Mouse (Mus musculus): ENCODE data around the gene Dctpp1.
"Not testable (repeated sequence)": the region's sequence is repeated elsewhere in the genome, so short reads cannot be mapped to it uniquely, and the experiment has no call there.

Gene Dctpp1

GRCm38 (mm10) chr7:127270256-127270655, 9.7 kb upstream of the Dctpp1 start:
- no peak for DNase-seq (ENCODE audit: low spot score)

GRCm38 (mm10) chr7:127263526-127263925, 3.0 kb upstream of the Dctpp1 start:
- no peak for DNase-seq (ENCODE audit: low spot score)

GRCm38 (mm10) chr7:127262218-127262961, 1.9 kb upstream of the Dctpp1 start:
- DNase-seq (ENCODE audit: low spot score) = no peak

DNA sequence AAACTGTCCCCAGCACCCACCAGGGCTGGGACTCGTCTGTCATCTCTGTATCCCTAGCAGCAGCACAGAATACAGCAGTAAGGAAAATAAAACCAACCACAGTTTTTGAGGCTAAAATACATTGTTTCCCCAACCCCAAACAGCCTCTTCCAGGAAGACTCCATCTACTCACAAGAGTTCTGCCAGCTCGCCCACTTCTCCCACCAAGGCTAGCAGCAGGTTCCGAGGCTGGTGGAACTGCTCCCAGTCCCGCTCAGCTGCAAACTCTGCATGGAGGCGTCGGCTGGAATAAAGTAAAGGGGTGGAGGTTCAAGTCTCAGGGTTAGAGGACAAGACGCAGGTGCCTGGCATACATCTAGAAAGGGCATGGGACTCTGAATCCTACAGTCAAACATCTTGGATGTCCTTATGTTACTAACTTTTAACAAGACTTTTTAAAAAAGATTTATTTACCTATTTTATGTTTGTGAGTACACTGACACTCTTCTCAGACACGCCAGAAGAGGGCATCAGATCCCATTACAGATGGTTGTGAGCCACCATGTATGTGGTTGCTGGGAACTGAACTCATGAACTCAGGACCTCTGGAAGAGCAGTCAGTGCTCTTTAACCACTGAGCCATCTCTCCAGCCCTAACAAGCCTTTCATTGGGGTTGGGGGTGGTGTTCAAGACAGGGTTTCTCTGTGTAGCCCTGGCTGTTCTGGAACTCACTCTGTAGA, 1.2 kb downstream of the Dctpp1 start:
- DNase-seq (ENCODE audit: low spot score) = no peak

GRCm38 (mm10) chr7:127256518-127256917, 4.0 kb downstream of the Dctpp1 start:
- DNase-seq (ENCODE audit: low spot score) = no peak

GRCm38 (mm10) chr7:127255965-127256364, 4.5 kb downstream of the Dctpp1 start:
- no peak for DNase-seq (ENCODE audit: low spot score)

DNA sequence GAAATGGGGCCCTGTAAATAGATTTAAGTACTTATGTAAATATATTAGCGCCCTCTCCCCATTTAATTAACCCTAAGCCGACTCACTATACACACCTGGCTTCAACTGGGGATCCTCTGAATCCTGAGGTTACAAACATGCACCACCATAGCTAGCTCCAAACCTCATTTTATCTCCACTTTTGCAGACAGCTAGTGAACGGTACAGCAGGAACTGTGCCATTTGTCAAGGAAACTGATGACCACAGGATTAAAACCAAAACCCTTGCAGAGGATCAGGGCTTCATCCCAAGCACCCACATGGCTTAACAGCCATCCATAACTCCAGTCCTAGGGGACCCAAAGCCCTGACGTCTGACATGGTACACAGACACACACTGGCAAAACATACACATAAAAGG, 5.5 kb downstream of the Dctpp1 start:
- no peak for DNase-seq (ENCODE audit: low spot score)

DNA sequence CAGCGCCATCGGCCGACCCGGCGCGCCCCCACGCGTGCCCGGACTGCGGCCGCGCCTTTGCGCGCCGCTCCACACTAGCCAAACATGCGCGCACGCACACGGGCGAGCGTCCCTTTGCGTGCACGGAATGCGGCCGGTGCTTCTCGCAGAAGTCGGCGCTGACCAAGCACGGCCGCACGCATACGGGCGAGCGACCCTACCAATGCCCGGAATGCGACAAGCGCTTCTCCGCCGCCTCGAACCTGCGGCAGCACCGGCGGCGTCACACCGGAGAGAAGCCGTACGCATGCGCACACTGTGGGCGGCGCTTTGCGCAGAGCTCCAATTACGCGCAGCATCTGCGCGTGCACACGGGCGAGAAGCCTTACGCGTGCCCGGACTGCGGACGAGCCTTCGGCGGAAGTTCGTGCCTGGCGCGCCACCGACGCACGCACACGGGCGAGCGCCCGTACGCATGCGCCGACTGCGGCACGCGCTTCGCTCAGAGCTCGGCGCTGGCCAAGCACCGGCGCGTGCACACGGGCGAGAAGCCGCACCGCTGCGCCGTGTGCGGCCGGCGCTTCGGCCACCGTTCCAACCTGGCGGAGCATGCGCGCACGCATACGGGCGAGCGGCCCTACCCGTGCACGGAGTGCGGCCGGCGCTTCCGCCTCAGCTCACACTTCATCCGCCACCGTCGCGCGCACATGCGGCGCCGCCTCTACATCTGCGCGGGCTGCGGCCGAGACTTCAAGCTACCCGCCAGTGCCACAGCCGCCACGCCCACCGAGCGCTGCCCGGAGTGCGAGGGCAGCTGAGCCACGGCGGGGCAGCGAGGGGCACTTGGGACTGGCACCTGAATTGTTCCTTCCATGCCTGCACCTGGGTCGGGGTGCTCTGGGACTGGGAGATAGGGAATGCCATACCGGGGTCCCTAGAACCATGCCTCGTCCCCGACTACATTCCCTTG, 6.4 kb downstream of the Dctpp1 start:
- peak; percentile 99 for DNase-seq (ENCODE audit: low spot score)

DNA sequence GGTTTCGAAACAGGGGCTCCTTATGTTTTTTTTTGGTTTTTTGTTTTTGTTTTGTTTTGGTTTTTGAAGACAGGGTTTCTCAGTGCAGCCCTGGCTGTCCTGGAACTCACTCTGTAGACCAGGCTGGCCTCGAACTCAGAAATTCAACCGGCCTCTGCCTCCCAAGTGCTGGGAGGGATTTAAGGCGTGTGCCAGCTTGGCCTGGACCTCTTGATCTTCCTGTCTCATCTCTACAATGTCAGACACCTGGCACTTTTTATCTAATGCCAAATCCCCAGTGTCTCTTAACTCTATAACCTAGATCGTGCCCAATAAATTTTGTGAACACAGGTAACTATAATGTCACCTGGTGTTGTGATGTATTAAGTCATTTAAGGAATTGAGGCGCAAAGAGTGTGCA, 7.2 kb downstream of the Dctpp1 start:
- no peak for DNase-seq (ENCODE audit: low spot score)

DNA sequence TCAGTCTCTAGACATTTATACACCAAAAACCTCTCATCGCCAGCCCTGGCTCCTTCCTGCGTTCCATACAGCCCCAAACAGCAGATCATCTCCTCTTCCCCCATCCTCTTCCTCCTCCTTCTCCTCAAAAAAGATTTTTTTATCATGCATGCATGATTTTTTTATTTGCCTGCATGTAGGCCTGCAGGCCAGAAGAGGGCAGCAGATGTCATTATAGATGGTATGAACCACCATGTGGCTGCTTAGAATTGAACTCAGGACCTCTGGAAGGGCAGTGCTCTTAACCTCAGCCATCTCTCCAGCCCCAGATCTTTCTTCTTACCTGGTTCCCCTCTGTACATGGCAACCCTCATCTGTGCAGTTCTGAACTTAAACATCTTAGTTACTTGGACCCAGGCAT, 8.1 kb downstream of the Dctpp1 start:
- peak; percentile 52 for DNase-seq (ENCODE audit: low spot score)

GRCm38 (mm10) chr7:127250511-127250910, 10.0 kb downstream of the Dctpp1 start:
- not testable (repeated sequence) for DNase-seq (ENCODE audit: low spot score)

GRCm38 (mm10) chr7:127244658-127245510, 15.6 kb downstream of the Dctpp1 start:
- DNase-seq (ENCODE audit: low spot score) = no peak

GRCm38 (mm10) chr7:127243870-127244657, 16.4 kb downstream of the Dctpp1 start, which contains the start of gene Zfp771:
Gene Zfp771, plus strand, starts transcription at chr7:127244274.
- peak; percentile 94 for DNase-seq (ENCODE audit: low spot score)

- no peak for DNase-seq (ENCODE audit: low spot score)
Observed at GRCm38 (mm10) chr7:127243361-127243867, 17.1 kb downstream of the Dctpp1 start.

DNA sequence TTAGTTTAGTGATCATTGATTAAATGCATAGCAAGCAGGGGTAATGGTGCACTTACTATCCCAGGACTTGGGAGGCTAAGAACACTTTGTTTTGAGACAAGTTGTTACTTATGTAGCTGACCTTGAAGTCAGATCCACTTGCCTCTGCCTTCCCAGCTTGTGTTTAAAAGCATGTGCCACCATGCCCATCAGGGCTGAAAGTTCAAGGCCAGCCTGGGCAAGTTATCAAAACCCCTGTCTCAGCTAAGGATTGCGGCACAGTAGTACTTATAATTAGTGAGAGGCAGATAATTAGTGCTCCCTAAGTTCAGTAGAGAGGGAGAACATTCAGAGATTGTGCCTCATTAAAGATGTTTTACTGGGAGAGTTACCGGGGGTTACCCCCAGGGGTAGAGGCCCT, 25.7 kb downstream of the Dctpp1 start:
- DNase-seq (ENCODE audit: low spot score) = no peak

DNA sequence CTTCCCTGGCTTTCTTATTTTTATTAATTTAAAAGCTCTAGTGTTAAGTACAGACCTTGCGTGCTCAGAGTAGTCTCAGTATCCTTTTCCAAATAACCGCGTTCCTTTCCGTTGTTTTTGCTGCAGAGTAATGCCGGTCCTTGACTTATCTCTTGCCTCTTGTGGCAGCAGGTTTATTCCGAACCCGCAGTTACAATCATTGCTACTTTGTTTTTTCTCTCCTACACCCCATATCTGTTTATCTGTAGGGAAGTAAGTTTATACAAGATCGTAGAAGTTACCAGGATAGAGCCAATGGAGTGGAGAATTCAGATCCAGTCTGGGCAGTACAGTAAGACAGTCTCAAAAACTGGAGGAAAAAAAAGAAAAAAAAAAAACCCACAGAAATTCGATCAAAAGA, 26.7 kb downstream of the Dctpp1 start:
- no peak for DNase-seq (ENCODE audit: low spot score)

GRCm38 (mm10) chr7:127233368-127233749, 27.1 kb downstream of the Dctpp1 start:
- DNase-seq (ENCODE audit: low spot score) = peak; percentile 69

DNA sequence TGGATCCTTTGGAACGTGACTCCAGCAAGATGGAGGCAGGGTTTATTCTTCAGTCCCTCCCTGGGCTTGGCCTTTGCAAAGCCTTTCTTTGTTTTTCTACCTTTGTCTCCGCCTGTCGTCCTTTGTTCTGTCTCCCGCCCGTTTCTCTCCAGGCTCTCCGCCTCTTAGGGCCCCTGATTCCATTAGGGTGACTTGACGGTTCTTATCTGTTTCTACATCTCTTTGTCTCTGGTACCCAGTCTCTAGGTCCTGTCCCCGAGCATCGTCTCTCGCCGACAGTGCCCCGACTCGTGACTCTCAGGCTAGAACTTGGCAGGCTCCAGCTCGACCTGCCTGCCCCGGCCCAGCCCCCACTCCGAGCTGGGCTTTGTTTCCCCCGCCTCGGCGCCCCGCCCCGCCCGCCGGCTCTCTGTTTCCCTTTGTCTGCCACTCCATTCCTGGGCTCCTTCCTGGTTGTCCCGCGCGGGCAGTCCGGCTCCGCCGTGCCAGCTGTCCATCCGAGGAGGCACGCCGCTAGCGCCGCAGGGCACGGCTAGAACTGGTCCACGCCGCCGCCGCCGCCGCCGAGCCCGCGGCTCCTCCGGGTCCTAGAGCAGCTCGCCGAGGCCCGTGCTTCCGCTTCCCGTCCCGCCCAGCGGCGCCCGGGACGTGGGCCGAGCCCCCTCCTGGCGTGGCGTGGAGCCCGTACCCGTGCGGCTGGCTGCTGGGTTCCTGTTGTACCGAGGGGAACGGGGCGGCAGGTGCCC, 27.7 kb downstream of the Dctpp1 start, which contains the start of the genes Zfp553 and Sept1:
TSS of gene Zfp553 (plus strand) at position 440 of the 746 bp plus-strand sequence.
TSS of gene Sept1 (minus strand) at position 509 of the 746 bp plus-strand sequence.
- DNase-seq (ENCODE audit: low spot score) = peak; percentile 89
